Mouse (Mus musculus): ENCODE data around the gene Fam107b. TPM values are rescaled to one million over a fixed set of nuclear protein-coding genes. Genes with fewer than 3 reads are reported as not detected.

Fam107b gene
- polyA plus RNA-seq, 1 experiment from 2014 or later = 98.3 TPM

DNA sequence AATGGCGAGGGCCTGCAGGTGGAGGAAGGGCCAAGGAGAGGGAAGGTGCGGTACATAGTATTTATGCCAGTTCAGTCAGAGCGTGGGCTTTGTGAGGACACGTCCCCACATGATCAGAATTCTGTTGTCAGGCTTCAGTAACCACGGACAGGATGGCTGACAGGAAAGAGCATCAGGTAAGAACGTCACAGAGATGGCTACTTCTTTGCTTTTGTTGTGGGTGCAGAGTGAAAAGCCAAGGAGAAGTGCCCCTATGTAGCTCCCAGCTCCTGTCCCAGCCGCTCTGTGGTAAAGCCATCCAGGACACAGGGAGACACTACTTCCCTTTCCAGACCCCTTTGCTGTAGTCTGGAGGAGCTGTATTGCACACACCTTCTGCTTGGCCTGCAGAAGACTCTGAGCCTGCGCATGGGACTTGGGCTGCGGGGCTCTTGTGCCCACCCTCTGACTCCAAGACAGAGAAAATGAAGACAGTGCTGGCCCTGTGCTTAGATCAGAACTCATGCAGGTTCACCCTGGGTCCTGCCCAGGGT is 199.6 kb downstream of the Fam107b start:
- DNase-seq (ENCODE audit: low spot score) = no peak

DNA sequence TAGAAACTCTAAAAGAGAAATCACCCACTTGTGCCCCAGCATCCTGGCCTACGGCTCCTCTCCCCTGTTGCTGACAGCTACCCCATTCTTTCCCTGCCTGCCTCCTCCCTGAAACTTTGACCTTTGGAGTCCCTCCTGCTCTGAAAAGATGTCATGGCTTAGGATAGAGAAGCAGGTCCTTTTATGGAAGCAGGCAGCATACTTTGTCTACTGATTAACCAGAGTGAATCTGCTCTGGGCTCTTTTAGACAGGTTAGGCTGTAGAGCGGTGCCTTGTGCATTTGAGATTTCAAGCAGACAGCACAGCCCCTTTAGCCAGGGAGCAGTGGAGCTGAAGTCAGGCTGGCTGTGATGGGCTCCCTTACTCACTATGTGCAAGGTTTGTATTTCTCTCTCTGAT is 200.1 kb downstream of the Fam107b start:
- no peak for DNase-seq (ENCODE audit: low spot score)

DNA sequence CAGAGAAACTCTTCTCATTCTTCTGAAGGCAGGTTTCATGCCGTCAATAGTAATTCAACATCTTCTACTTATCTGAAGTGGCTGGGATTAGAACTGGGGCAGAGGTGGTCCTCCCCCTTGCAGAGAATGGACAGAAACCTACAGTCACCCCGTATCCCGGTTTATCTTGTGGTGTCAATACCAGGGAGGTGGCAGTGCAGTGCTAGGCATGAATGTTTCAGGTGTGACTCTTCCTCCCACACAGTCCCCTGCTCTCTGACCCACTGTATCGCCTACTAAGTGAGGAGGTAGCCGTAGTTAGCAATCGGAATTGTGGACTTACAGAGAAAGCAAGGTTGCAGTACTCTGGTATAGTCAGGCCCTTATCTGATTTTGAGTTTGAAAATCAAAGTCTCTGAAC is 201.2 kb downstream of the Fam107b start:
- no peak for DNase-seq (ENCODE audit: low spot score)

DNA sequence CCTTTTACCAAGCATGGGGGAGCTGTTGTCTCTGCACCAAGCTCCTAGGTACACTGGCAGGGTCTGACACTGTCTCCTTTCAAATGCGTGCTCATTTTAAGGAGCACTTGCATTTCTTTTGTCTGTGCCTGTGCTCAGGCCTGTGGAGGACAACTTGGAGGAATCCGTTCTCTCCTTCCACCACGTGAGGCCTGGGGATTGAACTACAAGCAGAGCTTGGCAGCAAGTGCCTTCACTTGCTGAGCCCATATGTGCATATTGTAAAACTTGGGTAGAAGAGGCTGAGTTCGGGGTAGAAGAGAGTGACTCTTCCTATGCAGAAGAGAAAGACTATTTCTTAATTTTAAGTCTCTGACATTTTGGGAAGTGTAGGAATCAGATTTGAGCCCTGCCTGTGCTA is 202.8 kb downstream of the Fam107b start:
- no peak for DNase-seq (ENCODE audit: low spot score)

DNA sequence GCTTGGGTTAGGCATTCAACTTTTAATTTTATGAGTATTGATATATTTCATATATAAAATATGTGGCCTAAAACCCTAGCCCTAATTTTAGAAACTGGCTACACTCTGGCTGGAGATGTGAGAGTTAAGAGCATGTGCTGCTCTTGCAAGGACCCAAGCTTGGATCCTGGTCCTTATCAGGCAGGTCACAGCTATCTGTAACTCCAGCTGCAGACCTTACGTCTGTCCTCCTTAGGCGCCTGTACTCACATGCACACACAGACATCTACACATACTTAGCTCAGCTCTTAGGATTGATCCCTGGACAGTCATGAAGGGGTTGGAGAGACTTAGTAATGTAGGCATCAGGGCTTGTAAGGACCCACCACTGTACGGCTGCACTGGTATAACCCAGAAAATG is 205.3 kb downstream of the Fam107b start:
- DNase-seq (ENCODE audit: low spot score) = no peak

DNA sequence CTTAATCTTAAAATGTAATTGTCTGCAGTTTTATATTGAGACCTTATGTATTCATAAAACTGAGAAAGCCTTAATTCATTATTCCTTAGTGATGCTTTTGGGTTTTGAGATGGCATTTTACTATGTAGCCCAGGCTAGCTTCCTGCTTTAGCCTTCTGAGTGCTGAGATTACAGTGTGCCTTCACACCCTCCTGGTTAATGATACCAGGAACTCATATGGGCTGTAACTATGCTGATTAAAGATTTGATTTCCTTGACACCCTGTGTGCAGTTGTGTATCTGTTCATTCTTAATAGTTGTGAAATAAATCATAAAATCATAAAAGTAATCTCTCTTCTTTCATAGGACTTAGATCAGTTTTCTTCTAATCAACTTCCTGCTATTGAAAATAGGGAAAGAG is 205.8 kb downstream of the Fam107b start:
- no peak for DNase-seq (ENCODE audit: low spot score)

DNA sequence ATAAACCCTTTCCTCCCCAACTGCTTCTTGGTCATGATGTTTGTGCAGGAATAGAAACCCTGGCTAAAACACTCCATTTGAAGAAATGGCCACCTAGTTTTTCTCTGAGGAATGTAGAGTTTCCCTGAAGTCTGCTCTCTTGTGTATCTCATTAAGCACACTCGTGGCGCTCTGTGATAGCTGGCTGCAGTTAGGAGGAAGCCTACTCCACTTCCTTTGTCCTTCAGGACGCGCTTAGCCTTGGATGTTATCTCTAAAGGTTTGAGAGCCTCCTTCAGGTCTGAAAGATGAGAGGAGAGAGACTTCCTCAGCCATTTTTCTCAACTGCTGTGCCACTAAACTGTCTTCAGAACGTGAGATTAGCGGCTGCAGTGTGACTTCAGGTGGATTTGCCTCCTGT is 207.4 kb downstream of the Fam107b start:
- DNase-seq (ENCODE audit: low spot score) = no peak

DNA sequence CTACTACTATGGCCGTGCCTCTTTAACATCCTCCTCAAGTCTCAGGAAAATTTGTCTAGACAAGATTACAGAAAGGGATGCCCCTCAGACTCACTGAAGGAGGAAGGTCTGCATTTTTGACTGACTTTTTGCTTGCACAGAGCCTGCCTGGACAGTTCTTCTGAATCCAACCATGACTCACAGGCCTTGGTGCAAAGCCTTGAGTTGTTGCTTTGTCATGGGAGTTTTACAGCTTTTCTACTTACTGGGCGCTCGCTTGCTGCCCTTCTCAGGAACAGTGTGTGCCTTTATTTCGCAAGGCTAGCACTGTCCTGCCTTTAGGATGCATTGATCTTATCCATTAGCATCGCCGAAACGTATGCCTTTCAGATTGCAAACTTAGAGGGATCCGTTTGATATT is 215.3 kb downstream of the Fam107b start:
- DNase-seq (ENCODE audit: low spot score) = no peak

DNA sequence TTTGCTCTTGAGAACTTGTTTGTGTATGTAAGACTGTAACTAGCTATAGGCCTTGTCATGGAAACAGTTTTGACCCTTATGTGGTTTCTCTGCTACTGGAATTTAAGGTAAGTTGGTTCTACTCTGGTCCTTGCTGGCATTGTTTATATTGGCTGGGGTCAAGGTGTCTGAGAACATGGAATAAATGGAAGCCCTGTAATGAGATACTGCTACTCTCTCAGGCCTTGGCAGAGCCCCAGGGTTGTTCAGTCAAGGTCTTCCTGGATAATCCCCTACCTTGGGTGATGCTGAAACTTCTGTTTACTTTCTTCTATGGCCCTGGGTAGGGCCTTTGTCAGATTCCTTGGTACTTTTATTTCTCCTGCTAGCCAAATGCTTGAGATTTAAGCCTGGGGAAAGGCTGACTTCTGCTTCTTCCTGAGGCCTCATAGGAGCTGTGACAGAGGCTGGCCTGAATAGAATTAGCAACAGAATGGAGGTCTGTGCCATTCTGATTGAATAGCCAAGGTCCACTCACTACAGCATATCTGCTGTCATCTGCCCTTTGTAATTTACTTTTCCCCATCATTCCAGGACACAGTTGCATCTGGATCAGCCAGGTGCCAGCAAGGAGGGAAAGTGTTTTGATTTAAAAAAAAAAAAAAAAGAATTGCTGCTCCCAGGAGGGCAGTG is 217.6 kb downstream of the Fam107b start:
- no peak for DNase-seq (ENCODE audit: low spot score)

DNA sequence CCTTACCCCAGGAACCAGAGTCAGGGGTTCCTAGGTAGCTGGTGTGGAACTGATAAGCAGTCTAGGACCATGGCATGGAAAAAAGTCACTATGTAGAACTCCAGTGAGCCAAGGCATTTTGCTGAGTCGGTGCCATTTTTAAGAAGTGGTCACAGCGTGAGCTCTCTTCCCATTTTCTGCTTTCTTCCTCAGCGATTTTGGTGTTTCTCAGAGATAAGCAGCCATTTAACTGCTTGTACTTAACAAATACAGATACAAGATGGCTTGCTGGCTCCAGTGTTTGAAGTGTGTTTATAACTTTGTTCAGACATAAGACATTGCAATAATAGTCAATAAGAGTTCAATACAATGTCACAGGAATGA is 218.1 kb downstream of the Fam107b start:
- no peak for DNase-seq (ENCODE audit: low spot score)

DNA sequence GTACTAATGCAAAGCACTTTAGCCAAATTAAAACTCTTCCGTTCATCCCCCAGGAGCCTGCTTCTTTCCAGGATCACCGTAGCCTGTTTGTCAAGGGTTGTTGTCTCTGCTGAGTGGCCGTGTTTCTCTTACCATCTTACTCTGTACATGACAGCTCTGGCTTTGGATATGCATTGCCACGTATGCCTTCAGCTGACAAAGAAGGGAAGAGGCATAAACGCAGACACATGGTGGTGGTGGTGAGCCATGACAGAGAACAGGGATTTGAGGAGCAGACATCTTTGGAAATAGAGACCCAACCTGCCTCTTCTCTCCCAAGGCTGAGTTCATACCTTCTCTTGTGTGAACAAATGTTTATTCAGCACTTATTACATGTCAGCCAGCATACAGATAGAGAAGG is 226.3 kb downstream of the Fam107b start:
- DNase-seq (ENCODE audit: low spot score) = no peak

DNA sequence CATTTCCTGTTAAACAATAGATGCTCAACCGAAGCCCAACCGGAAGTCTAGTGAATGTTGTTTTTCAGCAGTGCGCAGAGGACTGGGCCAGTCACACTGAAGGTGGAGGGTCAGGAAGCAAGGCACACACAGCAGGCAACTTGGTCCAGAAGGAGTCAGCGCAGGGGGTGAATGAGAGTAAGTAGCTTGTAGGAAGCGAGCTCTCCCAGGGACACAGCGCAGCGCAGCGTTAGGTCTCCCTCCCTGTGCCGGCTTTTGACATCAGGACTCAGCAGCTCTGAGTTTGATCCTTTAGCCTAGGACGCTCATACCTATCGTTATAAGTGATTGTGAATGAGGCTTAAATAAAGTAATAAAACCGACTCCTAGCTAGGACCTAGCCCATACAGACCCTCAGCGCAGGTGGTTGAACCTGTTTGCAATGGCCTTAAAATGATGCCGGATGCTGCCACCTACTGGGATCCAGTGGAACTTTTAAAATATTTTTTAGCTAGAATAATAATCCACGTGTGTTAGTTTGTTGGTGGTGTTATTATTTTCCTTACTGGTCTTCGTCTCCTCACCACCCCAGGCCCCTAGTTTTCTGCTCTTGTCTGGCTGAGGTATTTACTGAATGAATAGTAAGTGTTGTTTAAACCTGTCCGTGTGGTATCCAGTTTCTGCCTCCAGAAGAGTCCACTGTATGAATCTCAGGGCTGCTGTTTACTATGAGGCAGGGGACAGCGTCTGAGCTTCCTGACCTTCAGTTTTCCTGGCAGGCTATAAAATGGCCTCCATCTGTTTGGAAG is 229.7 kb downstream of the Fam107b start:
- DNase-seq (ENCODE audit: low spot score) = peak; percentile 71

DNA sequence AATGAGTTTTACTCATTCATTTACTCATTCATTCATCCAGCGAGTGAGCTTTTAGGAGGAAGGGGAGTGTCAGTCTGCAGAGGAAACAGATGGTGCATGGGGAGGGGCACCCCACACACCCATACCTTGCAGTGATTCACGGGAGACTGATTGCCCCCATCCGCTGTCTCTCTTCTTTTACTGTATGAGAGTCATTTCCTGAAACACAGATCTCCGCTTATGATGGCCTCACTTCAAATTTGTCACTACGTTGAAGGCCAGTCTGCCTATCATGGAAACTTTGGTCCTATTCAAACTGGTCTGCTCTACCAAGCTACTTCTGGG is 230.2 kb downstream of the Fam107b start:
- peak; percentile 59 for DNase-seq (ENCODE audit: low spot score)

DNA sequence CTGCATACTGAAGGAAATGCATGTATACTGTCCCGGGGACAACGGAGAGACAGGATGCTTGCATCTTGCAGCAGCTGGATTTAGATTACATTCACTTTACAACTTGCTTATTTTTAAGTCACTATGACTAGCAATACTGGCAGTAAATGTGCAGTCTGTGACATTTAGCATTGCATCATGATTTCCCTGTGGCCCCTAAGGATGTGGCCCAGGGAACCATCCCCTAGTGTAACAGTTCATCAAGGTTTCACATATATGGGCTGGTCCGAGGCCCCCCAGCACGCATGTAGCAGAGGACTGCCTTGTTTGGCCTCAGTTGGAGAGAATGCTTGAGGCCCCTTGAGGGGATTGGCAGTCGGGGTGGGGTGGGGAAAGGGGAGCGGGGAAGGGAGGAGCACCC is 235.5 kb downstream of the Fam107b start:
- no peak for DNase-seq (ENCODE audit: low spot score)

DNA sequence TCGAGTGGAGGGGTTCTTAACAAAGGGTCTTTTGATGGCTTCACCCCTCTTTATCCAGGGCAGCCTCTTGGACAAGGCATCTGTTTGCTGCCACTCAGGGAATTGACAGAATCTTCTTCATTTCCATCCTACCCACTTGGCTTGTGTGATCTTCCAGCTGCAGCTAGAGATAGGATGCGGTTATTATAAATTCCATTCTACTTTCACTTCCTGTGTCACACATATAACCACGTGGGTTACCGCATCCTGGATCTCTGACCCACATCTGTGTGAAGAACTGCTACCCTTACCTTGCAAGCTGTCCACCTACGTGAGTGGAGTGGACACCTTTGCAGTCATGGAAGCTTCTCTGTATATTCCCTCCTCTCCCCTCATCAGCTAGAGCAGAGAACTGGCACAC is 240.0 kb downstream of the Fam107b start:
- peak; percentile 77 for DNase-seq (ENCODE audit: low spot score)

DNA sequence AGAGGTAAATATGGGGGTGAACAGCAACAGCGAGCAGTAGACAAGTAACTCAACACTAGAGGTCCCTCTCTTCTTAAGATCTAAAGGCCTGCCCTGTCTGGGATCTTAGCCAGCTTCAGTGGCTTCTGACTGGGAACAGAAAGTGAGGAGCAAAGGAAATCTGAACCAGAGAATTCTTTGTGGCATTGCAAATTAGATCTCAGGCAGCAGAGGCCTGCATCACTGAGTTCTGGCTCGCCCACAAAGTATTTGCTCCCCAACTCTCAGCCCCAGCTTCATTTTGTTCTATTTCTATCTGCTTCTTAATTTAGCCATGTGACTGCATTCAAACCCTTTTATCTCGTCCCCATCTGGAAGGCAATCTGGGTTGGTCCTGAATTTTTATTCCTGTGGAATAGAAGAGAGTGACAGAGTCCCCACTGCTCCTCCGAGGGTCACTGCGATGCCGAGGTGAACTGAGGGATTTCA is 245.9 kb downstream of the Fam107b start:
- DNase-seq (ENCODE audit: low spot score) = no peak

DNA sequence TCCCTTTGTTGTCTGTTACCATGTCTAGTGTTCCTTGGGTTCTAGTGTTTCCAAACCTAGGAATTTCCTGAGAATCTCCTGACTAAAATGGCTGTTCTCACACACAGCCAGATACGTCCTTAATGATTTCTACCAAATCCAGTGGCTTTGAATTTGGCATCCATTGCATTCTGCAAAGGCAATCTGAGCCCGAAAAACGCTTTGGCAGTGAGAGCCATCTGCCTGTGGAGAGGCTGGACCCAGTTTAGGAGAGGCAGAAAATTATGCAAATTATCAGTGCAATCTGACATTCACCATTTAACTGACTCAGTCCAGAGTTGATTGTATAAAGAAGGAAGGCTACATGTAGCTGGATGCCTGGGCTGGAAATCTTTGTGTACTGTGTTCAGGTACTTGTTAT is 247.3 kb downstream of the Fam107b start:
- no peak for DNase-seq (ENCODE audit: low spot score)

DNA sequence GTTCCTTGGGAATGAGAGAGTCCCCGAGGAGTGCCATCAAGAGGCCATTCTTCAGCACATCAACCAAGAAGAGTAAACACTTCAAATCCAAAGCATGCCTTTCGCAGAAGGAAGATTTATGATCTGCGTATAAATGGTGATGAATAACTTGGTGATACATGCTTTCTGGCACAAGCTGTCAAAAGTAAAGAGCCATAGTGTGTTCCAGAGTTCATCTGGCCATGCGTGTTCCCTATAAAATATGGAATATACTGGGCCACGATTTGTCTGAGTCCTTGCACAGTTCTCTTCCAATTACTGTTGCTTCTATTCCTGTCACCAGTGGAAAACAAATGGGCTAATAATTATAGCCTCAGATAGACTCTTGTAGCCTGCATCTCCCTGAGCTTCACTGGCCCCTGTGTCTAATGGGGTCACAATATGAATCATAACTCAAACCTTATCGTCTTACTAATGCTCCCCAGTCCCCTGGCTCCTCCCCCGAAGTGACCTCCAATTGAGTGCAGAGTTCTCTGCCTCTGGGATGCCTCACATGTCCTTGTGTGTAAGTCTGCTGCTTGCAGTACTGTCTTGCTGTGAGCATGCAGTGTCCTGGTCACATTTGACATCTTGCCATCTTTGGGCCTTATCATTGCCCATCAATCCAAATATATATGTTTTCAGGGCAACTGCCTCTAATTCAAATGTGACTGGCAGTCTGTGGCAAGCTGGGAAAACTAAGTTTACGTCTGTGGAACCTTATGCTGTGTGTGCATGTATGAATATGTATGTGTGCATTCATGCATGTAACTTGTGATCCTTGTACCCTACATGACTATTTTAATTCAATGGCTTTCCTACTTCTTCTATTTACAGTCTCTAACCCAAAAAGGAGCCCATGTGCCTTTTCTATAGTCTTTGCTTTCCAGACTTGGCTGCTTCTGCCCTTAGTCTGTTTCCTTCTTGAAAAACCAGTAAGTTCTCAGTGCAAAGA is 252.5 kb downstream of the Fam107b start:
- no peak for DNase-seq (ENCODE audit: low spot score)

All from thymus, postnatal 0 days (tissue).